Mouse (Mus musculus): Measurements from ENCODE around the gene Arvcf.

Arvcf gene

DNA sequence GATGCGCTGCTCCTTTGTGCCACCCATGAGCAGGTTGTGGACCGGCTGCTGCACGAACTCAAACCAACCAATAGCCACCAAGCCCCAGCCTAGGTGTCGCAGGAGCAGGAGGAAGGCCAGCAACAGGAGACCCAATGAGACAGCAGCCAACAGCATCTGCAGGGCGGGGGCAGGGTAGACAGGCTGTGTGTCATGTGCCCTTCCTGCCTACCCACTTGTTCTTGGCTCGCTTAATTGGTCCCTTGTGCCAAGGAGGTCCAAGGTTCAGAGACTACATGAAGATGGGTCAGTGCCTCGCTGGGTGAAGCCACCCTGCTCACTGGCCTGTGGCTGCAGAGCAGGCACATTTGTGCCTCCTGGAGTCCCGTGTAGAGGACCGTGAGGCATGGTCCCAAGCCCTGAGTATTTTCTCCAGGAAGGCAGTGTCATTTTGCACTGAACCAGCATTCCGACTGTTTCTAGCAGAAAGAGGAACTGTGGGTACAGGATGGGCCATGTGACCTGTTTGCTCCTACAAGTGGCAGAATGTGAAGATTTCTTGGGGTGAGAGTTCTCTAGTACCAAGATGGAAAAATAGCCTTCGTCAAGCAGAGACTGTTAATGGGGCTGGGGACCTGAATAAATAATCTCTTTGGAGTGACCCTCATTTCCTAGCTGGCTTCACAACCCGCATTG is 64.0 kb downstream of the Arvcf start:
- peak in 1 of 2 experiments; percentile 28 for DNase-seq

DNA sequence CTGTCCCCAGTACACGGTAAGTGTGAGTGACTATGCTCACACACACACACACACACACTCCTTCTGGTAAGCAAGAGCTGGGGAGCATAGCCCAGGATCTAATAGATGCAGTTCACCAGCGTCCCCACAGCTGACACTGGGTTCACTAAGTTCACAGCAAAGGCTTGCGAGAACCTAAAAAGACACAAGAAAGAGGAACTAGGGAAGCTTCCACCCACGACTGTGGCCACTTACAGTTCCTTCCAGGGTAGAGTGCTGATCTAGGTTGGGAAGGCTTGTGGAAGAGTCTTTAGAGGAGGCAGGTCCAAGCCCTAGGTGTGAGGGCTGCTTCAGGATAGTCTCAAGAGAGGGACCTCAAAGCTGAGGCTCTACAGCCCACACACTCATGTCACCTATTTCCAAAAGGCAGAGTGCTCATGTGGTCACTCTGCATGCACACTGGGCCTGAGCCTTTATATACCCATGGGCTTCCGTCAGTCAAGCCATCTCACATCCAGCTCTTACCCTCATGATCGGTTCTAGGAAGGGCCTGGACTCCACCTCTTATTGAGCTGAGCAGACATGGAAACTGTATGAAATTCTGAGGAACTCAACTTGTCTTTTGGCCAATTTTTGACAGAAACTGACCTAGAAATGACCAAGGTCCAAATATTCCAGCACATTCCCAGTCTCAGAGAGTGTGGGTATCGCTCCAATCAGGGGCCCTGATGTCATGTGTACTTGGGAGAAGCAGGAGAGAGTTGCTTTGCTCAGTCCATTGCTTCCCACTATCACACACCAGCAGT is 65.2 kb downstream of the Arvcf start:
- DNase-seq: peak; percentile 39

DNA sequence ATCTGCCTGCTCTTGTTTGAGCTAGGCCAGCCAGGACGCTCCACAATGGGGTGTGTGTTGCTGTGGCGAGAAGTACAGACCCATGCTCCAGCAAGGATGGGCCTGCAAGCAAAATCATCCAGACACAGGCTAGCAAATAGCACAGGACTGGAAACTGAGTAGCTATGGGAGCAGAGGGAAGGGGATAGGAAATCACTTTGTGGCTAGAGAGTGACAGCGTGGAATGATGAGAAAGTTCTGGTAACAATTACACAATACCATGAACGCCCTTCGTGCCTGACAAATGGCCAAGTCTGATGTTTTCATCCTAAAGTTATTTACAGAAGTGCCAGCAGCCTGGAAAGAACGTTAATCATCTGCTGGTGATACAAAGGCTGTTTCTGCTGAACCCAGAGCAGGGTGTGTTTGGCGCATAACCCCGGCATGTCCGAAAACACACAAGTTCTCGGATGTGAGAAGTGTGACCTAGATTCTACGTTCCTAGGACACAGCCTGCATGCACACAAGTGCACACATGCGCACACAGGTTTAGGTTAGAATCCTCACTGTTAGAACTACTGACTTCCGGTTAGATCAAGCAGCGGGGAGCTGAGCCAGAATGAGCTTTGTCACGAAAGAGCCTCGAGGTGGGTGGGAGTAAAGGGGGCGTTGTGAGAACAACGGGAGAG is 68.2 kb downstream of the Arvcf start:
- DNase-seq: no peak

DNA sequence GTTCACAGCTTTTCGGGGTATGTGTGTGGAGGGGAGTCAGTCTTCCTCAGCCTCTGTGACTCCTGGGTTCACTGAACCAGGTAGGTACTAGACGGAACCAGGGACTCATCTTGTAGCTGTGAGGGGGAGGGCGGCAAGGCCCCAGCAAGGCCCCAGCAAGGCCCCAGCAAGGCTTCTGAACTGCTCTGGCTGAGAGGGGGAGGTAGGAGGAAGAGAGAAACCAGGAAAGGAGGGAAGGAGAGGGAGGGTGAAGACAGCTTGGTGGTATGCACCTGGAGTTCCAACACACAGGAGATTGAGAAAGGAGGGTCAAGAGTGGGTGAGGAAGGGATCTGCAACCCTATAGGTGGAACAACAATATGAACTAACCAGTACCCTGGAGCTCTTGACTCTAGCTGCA is 68.9 kb downstream of the Arvcf start:
- no peak for DNase-seq

DNA sequence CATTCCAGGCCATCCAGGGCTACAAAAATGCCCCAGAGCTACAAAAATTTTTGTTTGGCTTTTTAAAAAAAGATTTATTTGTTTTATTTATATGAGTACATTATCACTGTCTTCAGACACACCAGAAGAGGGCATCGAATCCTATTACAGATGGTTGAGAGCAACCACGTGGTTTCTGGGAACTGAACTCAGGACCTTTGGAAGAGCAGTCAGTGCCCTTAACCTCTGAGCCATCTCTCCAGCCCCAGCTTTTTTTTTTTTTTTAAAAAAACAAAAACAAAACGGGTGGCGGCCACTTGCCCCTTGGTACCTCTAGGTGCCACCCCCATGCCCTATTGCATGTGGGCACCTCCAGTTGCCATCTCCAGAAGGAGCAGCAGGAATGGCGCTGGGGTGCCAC is 69.5 kb downstream of the Arvcf start:
- no peak for DNase-seq

DNA sequence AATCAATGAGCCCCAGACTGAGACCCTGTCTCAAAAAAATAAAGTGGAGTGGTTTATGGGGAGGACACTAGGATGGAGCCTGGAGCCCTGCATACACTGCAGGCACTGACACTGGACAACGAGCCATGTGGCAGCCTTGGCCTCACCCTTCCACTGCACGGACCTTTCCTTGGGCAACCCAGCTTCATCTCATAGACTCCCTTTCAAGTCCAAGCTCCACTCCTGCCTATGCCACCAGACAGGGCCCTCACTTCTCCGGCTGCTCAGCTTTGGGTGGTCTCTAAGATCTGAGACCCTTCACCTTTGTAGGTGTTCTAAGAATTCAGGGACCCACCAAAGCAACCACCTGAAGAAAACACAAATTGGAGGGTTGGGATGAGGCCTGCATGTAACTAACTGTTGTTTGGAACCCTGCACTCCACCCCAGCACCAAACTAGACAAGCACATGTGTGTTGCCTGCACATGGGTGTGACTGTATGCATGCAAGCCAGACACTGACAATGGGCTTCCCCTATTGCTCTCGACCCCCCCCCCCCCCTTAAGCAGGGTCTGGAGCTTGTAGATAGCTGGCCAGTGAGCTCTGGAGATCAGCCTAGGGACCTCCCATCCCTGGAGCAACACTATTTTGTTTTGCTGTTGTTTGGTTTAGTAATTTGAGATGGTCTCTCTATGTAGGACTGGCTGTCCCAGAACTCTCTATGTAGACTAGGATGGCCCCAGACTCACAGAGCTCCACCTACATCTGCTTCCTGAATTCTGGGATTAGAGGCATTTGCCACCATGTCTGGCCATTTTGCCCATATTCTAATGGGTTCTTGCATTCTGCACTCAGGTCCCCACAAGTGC is 71.0 kb downstream of the Arvcf start:
- DNase-seq: no peak

DNA sequence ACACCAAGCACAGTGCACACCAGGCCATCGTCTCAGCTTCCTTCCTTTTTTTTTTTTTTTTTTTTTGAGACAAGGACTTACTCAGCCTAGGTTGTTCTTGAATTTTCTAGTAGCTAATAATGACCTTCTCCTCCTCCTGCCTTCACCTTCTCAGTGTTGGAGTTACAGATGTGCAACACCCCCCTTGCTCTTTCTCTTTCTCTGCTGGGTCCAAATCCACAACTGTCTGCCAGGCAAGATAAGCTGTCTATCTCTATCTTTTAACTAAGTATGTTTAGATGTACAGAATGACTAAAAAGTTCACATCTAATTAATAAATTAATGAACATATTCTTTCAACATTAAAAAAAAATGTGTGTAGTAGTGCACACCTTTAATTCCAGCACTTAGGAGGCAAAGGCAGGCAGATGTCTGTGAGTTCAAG is 71.6 kb downstream of the Arvcf start:
- DNase-seq: no peak

DNA sequence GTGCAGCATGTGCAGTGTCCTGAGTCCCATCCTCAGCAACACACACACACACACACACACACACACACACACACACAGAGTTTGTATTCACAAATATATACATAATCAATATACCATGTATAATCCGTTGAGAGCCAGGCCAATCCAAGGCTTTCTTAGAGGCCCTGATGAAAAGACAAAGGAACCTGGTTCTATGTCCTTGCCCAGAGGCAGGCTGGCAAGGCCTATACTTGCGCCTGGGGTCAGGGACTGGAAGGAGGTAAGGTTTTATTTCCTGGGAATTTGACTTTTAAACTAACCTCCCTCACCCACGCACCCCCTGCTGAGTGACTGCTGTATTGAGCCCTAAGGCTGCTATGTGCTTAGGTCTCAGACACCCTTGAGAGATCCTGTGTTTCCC is 72.6 kb downstream of the Arvcf start:
- no peak for DNase-seq

DNA sequence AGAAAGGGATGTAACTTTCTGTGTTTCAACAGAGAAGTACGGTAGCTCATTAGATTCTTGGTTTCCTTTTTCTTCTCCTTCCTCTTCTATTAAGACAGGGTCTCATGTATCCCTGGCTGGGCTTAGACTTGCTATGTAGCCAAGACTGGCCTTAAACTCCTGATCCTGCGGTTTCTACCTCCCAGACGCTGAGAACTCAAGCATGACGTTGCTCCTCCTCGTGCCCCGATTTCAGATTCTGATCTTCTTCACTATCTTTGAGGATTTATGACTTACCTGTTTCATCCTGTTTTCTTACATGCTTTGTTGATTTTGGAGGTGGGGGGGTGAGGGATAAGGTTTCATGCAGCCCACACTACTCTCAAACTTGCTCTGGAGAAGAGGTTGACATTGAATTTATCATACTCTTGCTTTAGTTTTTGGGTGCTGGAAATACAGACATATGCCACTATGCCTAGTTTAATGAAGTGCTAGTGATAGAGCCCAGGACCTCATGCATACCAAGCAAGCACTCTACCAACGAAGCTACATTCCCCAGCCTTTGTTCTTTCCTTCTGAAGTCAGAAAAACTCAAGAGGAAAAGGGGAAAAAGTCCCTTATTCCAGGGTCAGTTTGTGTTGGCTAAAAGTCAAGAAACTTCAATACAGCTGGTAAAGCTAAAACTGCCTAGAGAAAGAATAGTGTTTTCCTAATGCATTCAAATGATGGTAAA is 75.4 kb downstream of the Arvcf start:
- no peak for DNase-seq

DNA sequence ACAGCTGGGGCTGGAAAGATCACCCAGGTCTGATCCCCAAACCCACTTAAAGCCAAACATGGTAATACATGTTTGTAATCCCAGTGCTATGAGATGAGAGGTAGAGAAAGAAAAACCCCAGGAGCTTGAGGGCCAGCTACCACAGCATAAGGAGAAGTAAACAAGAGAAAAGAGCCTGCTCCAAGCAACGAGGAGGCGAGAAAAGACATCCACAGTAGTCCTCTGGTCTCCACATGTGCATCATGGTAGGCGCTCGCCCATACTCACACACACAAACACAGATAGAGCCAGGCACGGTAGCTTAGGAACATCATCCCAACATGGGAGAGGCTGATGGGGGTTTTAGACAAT is 75.9 kb downstream of the Arvcf start:
- no peak for DNase-seq

DNA sequence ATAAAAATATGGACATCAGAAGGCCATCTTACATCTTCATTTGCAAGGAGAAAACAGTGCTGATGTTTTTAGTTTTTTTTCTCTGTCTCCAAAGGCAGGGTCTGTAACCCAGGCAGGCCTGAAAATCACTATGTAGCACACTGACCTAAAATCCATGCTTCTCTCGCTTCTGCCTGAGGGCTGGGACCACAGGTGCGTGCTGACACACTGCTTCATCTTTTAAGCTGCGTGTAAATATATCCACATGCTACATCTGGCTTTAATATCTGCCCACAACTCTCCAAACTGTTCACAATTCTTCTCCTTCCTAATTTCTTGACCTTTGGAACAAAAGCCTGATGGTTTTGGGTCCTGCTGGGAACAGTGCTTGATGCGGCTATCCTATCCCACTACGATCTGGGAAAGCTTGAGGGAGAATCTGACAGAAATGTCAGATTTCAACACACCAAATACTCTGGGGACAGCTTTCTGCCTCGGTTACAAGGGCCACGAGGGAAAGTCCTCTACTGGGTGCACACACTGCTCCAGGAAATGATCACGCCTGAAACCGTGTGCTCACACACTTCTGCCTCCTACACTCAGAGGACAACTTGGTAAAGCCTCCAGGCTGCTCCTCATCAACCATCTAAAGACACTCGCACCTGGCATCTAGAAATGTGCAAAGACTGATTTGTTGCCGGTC is 76.5 kb downstream of the Arvcf start:
- no peak for DNase-seq

DNA sequence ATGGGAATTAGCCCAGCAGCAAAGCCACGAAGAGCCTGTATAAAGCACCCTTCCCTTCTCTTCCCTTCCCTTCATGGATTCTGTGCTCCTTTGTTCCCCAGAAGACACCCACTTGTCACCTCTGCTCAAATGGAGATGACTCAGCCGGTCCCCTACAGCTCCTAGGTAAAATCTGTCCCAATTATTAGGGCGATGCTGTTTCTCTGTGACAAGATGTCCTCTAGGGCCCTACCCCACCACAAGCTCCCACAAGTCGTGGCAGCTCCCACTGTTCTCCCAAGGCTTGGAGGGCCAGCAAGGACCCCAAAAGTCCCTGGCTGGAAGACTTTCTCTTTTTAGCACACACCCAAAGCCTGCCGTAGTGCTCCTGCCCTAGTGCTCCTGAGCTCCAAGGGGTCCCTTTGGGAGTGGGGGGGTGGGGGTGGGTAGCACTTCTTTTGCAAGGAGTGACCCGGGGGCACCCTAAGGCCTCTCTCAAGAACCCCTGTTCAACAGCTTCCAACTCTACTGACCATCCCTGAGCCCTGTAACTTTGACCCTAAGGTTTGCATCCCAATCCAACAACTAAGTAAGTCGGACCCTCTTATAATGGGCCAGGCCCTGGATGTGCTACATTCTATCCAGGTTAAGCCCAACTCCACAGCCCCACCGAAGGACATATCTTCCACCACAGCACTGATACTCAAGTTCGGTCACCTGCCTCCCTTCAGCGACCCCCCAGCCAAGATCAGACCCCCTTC is 77.7 kb downstream of the Arvcf start:
- DNase-seq: no peak

DNA sequence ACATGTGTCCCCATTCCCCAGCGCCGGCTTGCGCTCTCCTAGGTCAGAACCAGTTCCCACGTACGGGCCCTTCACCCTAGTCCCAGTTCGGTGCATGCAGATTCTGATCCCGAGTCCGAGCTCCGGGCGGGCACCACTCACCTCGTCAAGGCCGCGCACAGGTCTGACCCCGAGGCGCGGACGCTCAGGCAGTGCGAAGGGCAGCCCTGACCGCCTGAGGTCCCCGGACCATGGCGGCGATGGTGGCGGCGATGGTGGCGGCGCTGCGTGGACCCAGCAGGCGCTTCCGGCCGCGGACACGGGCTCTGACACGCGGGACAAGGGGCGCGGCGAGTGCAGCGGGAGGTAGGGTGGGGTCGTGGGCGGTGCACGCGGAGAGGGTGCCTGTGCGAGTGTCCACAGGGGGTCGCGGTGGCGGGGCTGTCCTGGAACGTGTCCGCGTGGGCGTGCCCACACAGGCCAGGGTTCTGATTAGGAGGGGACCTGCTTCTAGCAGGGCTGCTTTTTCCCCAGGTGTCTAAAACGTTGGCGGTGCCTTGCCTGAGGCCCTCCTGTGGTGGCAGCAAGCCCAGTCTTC is 78.3 kb downstream of the Arvcf start, which contains the start of gene Txnrd2:
Txnrd2 (plus strand) TSS at position 170 of the 577 bp plus-strand sequence.
- peak; percentile 78 to 82 for DNase-seq

DNA sequence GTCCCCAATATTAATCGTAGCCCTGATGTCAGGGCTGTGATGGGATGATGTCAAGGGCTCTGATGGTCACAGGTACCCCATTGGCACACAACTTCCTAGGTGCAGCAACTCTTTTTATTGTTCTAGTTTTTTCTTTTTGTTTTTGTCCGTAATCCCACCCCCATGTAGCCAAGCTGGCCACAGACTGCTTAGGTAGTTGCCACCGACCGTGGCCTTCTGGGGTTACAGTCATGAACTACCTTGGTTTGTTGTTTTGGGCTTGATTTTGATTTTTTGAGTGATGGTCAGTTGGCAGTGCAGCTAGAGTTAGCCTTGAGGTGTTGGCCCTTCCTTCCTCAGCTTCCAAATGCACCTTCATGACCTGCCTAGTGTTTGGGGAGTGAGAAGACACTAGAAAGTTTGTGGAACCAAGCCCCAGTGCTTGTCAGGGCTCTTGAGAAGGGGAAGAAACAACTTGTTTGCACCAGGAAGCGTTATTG is 78.9 kb downstream of the Arvcf start, which contains the start of gene Comt:
Comt (minus strand) TSS at position 51 of the 479 bp plus-strand sequence.
- DNase-seq: no peak

DNA sequence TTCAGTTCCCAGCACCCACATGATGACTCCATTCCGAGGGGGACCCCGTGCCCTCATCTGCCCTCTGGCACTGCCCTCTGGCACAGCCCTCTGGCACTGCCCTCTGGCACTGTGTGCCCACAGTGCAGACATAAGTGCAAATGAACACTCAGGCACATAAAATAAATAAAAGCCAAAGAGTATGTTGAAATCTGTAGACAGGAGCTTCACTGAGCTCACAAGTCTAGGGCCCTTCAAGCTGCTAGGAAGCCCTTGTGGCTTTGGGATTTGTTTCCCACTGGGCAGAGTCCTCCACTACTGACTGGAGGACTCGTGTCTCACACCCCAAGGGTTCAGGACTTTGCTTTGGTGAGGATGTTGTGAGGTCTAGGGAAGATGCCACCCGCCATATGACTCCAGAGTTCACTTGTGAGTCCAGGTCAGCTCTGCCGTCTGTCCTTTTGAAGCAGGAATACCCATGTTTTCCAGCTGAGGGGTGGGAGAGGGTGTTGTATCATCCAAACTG is 80.1 kb downstream of the Arvcf start:
- DNase-seq: no peak

DNA sequence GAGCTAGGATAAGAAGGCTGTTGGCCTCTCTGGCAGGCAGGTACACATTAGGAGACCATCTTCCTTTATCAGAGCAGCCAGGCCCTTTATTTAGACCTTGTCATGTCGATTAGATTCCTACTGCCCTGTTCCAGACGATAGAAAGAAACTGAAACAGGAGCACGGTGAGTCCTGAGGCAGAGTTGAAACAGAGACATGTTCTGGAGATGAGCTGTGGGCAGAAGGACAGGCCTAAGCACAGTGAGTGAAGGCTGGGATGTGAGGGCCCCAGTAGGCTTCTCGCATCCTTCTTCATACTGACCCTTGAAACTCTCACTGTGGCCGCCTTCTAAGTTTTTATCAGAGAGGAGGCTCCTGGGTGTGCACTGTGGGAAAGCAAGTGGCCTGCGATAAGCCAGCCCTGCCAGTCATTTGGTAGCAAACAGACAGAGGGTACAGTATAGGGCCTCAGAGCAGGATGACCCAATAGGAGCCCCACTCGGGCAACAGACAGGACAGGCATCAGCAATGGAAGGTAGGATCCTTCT is 80.6 kb downstream of the Arvcf start:
- DNase-seq: no peak

DNA sequence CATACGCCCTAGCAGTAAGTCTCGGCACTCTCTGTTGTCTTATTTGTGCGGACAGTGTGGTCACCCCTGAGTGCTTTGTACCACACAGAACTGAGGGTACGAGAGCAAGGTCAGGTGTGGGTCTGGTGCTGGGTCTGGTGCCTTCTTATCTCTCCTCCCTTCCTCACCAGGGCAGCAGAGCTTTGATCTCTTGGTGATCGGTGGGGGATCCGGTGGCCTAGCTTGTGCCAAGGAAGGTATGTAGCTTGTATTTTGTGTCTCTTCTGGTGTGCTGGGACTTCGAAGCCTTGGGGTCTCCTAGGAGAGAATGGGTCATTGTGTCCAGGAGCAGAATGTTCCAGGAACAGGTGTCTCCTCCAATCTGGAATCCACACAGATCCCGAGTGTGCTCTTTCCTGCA is 81.7 kb downstream of the Arvcf start:
- no peak for DNase-seq

DNA sequence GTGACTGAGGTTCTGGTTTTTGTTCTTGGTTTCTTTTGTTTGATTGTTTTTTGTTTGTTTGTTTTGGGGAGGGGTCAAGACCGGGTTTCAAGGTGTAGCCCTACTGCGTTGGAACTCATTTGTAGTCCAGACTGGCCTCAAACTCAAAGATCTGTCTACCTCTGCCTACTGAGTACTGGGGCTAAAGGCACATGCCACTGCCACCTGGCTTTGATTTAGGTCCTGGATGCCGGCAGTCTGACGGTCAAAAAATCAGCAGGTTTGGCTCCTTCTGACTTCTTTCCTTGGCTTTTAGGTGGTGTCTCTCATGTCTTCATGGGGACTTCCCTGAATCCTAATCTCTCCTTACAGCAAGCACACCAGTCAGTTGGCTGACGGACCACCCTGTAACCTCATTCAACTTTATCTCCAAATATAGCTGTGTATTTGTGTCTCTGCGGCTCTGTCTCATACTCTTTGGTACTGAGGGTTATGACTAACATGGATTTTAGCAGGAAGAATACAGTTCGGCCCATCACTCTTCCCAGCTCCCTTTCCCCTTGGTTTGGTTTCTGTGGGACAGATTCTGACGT is 82.7 kb downstream of the Arvcf start:
- no peak for DNase-seq

DNA sequence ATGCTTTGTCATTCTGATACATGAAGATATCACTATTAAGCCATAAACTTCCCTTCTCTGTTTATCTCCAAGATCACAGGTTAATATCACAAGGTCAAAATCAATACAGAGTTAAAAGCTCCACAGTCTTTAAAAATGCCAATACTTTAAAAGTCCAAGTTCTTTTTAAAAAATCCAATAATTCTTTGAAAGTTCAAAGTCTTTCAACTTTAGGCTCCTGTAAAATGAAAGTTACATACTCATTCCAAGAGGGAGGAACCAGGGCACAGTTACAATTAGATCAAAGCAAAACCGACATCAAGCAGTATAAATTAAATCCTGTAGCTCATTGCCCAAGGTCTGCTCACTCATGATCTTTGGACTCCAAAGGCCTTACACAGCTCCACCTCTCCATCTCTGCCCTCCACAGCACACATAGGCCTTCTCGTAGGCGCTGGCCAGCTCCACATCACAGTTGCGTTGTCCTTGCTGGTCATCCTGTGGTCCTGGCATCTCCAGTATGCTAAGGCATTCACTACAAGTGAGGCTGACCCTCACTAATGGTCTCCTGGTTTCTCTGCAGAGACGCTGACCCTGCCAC is 85.4 kb downstream of the Arvcf start:
- DNase-seq: no peak
